Mouse (Mus musculus) myocyte (in vitro differentiated cells): ENCODE data around the gene Mylk.

Experiments used
- POLR2A ChIP-seq: IDR thresholded peaks from one replicate; pipeline ENCODE4 v1.6.1; 2011; ENCODE audit warnings: low read depth, mild to moderate bottlenecking, control low read depth, moderate library complexity; ENCODE audit not compliant: insufficient read length
- POLR2AphosphoS2 ChIP-seq: IDR thresholded peaks from one replicate; pipeline ENCODE4 v1.6.1; 2011; ENCODE audit warnings: low read depth, control low read depth; ENCODE audit not compliant: insufficient read length

DNA sequence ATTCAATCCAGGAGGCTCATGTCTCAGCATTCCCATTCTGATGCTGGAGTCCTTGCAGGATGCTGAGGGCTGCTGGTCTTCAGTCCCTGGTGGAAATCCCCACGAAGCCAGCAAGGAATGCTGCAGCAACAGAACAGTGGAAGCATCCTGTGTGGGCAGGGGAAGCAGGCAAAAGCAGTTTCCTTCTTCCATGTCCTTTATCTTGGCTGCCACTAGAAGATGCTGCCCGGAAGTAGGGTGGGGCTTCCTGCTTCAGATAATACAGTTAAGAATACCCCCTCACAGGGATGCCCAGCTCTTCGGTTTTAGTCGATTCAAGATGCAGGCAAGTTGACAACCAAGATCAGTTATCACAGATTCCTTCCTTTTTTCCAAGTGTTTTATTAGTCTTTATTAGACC lies 120.4 kb downstream of the Mylk start:
- TF ChIP-seq POLR2A = no peak
- no peak for TF ChIP-seq POLR2AphosphoS2
